Mouse (Mus musculus) bone marrow macrophage, adult 2 months (primary cell): ENCODE results near the gene Tex33. TPM values are rescaled to one million over a fixed set of nuclear protein-coding genes. Genes with fewer than 3 reads are reported as not detected.
A peak's percentile ranks its signal among the peaks of the same experiment; 100 is the strongest.

Experiments
- H3K27ac ChIP-seq: 2 replicates; pipeline ENCODE4 v1.5.1; 2012; ENCODE audit warnings: low read depth, low read length; ENCODE audit not compliant: insufficient read depth
- H3K4me1 ChIP-seq: 2 replicates; pipeline ENCODE4 v1.6.1; 2012; ENCODE audit warnings: low read length; ENCODE audit not compliant: control insufficient read depth, insufficient read depth
- H3K4me3 ChIP-seq: 2 replicates; pipeline ENCODE4 v1.5.1; 2012; ENCODE audit warnings: mild to moderate bottlenecking, low read length, moderate library complexity; ENCODE audit not compliant: insufficient read depth
- CTCF ChIP-seq: IDR thresholded peaks from 2 replicates; pipeline ENCODE4 v1.5.1; 2012; ENCODE audit warnings: low read depth, mild to moderate bottlenecking, low read length, moderate library complexity
- POLR2A ChIP-seq: IDR thresholded peaks from 2 replicates; pipeline ENCODE4 v1.6.1; 2012; ENCODE audit warnings: mild to moderate bottlenecking, low read depth, low read length, borderline replicate concordance
- polyA plus RNA-seq: library from polyadenylated mRNA; stranded (reverse); fragments of >200 nt; gene quantifications from 2 replicates; pipeline ENCODE4 v1.2.4, GENCODE M21; 2012; ENCODE audit not compliant: missing spikeins, insufficient read depth, insufficient read length

Tex33 gene
- polyA plus RNA-seq, 1 experiment: not detected

GRCm38 (mm10) chr15:78434896-78435520 is 39.3 kb upstream of the Tex33 start:
- TF ChIP-seq CTCF (no peak), POLR2A (no peak)
- H3K4me3 ChIP-seq: no peak overlapping the region
- peaks cover 7% of the 10 kb centered on the region for H3K4me1 ChIP-seq
- H3K27ac ChIP-seq: no peak overlapping the region

DNA sequence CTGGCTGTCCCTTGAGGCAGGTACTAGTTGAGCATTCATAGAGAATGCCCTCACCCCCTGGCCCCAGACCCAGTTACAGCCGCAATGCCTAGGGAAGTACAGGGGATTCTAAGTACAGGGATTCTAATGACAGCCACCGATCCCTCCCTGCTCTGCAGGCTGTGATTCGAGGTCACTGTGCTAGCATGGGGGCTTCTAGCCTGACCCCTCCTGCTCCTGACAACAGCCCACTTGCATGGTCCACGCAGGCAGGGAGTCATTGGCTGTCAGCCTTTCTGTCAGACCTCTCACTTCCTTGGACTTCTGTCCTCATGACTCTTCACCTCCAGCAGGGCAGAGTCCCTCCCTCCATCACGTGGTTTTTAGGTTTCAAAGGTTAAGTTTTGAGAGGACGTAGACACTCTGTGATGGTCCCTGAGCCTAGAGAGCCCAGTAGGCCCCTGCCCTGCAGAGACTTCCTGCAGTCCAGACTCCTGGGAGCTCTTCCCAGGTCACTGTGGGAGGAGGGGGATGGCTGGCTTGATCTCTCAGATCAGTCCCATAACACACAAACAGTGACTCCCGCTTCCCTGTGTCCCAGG is 35.9 kb upstream of the Tex33 start:
- no peak overlapping the region for H3K4me3 ChIP-seq
- no peak overlapping the region for H3K27ac ChIP-seq
- peaks cover 15% of the 10 kb centered on the region for H3K4me1 ChIP-seq
- no peak for TF ChIP-seq POLR2A
- TF ChIP-seq CTCF: no peak

DNA sequence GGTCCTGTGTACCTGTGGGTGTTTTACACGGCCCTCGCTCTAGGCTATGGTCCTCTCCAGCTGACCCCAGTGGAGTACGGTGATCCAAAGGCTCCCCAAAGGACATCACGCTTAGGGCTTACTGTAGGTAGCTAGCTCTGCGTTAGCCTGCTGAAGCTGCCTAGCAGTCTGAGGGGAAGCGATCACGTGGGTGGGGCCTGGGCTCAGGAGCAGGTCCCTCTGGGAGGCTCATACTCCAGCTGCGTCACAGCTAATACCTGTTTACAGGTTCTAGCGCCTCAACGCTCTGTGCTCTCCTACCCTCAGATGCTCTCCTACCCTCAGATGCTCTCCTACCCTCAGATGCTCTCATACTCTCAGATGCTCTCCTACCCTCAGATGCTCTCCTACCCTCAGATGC is 35.2 kb upstream of the Tex33 start:
- TF ChIP-seq POLR2A (no peak), CTCF (no peak)
- no peak overlapping the region for H3K4me3 ChIP-seq
- H3K4me1 ChIP-seq: peaks cover 15% of the 10 kb centered on the region
- no peak overlapping the region for H3K27ac ChIP-seq

DNA sequence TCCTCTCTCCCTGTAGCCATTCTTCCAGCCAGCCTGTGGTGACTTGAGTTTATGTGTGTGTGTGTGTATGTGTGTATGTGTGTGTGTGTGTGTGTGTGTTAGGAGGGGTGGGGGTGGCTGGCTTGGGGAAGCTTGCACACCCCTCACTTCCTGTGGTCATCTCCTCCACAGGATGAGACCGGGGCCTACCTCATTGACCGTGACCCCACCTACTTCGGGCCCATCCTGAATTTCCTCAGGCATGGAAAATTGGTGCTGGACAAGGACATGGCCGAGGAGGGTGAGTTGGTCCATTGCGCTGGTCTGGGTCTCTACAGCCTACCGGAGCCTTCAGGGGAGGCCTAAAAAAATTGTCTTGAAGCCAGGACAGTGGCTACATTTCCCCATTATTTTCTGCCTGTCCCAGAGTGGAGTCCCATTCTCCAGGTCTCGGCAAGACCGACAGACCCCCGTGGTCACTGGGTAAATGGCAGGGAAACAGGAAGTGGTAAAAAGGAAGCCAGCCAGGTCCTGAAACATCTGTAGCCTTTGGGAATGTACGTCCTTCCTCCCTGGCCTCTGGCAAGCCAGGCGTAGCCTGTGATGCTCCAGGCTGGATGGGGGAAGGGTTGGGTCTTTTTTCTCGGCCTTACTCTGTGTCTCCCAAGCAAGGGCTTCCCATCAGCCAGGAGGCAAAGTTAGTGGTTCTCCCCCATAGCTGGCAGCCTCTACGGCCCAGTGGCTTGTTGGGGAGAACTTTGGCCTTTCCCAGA is 34.3 kb upstream of the Tex33 start:
- TF ChIP-seq CTCF (no peak), POLR2A (no peak)
- H3K4me1 ChIP-seq: peaks cover 15% of the 10 kb centered on the region
- H3K4me3 ChIP-seq: peak overlapping the region; percentile 67; the same call in 1 of the 2 replicates
- H3K27ac ChIP-seq: no peak overlapping the region

DNA sequence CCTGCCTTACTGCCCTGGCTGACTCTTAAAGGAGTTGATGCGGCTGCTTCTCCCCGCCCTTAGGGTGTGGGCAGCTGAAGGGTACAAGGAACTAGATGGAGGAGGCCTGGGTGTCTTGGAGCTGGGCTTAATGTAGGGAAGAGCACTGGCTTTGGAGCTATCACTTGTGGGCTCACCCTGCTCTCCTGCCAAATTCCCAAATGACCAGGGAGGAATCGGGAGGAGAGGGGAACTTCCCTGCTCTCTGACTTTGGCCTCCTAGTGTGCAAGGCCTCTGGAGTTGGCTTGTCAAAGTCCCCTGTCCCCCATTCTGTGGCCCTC is 33.4 kb upstream of the Tex33 start:
- H3K27ac ChIP-seq: no peak overlapping the region
- H3K4me3 ChIP-seq: peak overlapping the region; percentile 67
- TF ChIP-seq CTCF: no peak
- TF ChIP-seq POLR2A: no peak
- H3K4me1 ChIP-seq: peaks cover 15% of the 10 kb centered on the region

DNA sequence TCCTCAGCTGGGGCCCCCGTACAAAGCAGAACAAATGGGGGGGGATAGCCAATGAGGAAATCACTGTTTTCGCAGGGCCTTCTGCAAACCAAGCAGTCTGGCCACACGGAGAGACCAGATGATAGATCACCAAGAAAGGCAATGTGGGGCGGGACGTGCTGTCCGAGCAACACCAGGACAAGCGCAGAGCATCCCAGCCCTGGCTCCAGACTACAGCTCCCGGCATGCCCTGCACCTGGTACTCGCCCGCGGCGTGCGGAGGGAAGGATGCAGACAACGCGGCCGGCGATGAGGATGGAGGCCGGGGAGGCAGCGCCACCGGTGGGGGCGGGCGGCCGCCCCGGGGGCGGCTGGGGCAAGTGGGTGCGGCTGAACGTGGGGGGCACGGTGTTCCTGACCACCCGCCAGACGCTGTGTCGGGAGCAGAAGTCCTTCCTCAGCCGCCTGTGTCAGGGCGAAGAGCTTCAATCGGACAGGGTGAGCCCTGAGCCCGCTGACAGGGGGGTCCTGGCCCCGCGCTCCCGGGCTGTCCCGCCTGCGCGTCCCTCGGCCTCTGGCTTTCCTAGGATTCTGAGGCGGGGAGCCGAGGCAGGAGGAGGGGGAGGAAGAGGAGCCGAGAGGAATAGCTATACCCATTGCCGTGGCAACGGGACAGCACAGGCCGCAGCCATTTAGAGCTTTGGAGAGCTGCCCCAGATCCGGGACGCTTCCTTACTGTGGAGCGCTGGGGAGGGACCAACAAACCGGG is 32.9 kb upstream of the Tex33 start, which contains the start of gene Kctd17:
Gene Kctd17, plus strand, starts transcription at position 174 of the 748 bp plus-strand sequence.
- H3K27ac ChIP-seq: no peak within 1 kb of the TSS
- TF ChIP-seq POLR2A (no peak), CTCF (no peak)

GRCm38 (mm10) chr15:78425230-78425629 is 29.5 kb upstream of the Tex33 start:
- no peak for TF ChIP-seq CTCF
- Histone ChIP-seq H3K27ac (no peak overlapping the region), H3K4me3 (no peak overlapping the region), H3K4me1 (peaks cover 14% of the 10 kb centered on the region)

More for the DNA sequence above, 32.9 kb upstream of the Tex33 start, which contains the start of gene Kctd17:
- Histone ChIP-seq H3K4me1 (peaks cover 15% of the 10 kb centered on the region), H3K4me3 (peak within 1 kb of the TSS; percentile 67)

- no peak overlapping the region for H3K27ac ChIP-seq
- peaks cover 6% of the 10 kb centered on the region for H3K4me1 ChIP-seq
- no peak overlapping the region for H3K4me3 ChIP-seq
- TF ChIP-seq CTCF (no peak), POLR2A (no peak)
These were observed 28.8 kb upstream of the Tex33 start for GRCm38 (mm10) chr15:78424507-78424906.

DNA sequence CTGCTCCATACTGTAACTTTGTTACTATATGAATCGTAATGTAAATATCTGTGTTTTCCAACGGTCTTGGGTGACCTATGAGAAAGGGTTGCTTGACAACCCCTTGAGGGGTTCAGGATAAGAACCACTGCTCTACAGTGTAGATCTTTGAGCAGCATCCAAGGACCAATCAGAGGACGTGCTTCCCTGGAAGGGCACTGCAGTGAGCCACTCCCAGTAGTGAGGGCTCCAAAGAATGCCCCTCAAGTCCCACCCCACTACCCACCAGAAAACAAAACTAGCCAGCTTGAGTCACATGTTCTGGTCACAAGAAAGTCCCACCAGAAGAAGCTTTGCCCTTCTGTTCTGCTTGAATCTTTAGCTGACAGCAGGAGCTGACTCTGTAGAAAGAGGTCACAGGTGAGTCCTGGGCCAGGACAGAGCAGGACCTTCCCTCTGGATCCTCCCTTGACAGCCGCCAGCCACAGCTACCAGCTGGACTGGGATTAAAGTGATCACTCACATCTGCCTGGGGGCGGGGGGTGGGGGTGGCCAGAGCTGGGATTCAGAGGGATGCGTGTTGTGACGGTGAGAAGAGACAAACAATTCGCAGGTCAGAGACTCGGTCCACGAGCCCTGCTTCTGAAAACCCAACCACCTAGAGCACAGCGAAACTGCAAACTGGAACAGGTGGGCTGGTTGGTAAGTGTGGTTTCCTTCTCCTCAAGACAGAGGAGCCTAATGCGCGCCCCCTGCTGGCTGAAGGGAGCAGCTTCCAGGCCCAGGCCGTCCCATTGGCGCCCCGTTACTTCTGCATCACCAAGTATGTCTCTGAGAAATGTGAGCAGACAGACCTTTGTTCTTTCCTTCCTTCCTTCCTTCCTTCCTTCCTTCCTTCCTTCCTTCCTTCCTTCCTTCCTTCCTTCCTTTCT is 26.6 kb upstream of the Tex33 start:
- TF ChIP-seq POLR2A (no peak), CTCF (peak; percentile 49)
- Histone ChIP-seq H3K27ac (no peak overlapping the region), H3K4me1 (peaks cover 3% of the 10 kb centered on the region; the same call in 1 of the 2 replicates), H3K4me3 (no peak overlapping the region)
